Mouse (Mus musculus) lung, postnatal 10 days (tissue): ENCODE measurements at regions not wholly inside any gene's neighbourhood (a gene's known extent, or its start where the extent isn't known, plus 50 kb on each side); places are given as distances from the start of the nearest gene placed in this dataset.
"Not testable (repeated sequence)": the region's sequence is repeated elsewhere in the genome, so short reads cannot be mapped to it uniquely, and the experiment has no call there.

Experiments used
- DNase-seq: peaks from one replicate; pipeline ENCODE4 v3.0.0; 2021

DNA sequence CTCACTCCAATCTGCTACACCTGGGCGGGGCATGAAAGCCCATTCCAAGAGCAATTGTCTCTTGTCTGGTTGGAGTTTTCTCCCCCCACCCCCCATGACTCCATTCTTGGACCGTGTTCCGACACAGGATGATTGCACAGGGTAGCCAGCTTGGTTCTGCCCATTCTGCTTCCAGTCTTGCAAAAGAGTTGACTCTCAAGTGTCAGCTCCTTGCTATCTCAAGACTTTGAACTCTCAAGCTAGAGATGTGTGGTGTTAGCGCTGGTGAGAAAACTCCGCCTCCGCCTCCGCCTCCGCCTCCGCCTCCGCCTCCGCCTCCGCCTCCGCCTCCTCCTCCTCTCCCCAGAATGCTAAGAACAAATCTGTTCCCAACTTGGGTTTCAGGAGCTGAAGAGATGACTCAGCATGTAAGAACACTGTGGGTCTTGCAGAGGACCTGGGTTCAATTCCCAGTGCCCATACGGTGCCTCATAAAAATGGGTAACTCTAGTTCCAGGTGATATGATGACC lies 135.1 kb downstream of the Bcat1 start:
- DNase-seq, result no peak

DNA sequence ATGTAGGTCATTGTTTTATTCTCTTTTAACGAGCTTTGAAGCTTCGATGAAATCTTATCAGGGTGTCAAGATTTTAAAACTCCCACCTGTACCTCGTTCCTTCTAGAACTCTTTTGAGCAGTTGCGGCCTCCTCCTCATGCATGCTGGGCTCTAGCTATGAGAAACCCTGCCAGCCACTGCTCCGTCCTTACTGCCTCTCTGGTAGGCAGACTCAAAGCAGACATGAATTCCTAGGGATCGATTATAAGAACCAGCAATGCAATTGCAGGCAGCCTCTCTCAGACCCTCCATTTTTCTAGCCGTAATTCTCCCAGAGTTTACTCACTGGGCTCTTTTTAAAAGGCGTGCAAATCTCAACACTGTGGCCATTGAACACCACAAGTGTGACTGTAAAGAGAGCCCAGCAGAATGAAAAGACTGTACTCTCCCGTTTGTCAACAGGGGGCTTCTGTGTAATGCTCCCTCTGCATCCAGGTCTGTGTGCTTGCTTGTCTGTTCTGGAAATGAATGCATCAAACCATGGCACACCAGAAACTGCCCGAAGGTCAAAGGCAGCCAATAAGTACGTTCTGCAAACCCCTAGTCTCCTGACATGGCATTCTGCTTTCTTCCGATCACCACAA lies 137.3 kb downstream of the Bcat1 start:
- no peak for DNase-seq

GRCm38 (mm10) chr6:144937211-144937610 lies 138.8 kb downstream of the Bcat1 start:
- no peak for DNase-seq

- no peak for DNase-seq
Observed at GRCm38 (mm10) chr6:144933722-144934235, 142.2 kb downstream of the Bcat1 start.

GRCm38 (mm10) chr6:144932402-144932801 lies 143.6 kb downstream of the Bcat1 start:
- DNase-seq, result no peak

DNA sequence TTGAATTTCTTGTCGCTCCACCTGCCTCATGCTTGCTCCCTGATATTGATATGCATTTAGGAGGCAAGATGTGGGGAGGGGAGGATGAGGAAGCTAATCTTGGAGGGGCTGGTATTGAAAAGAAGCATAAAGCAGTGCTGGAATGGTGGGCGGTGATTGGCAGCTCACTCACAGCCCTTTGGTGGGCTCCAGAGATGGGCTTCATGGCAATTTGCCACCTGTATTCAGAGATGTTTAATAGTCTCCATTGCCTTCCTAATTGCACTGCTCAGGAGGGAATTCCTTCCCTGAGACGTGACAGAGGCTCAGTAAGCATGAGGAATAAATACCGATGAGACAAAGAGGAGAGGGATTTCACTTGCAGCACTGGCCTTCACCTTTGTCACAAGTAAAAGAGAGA lies 146.0 kb downstream of the Bcat1 start:
- DNase-seq, result no peak

- no peak for DNase-seq
Observed at GRCm38 (mm10) chr6:144929262-144929855, 146.6 kb downstream of the Bcat1 start.

DNA sequence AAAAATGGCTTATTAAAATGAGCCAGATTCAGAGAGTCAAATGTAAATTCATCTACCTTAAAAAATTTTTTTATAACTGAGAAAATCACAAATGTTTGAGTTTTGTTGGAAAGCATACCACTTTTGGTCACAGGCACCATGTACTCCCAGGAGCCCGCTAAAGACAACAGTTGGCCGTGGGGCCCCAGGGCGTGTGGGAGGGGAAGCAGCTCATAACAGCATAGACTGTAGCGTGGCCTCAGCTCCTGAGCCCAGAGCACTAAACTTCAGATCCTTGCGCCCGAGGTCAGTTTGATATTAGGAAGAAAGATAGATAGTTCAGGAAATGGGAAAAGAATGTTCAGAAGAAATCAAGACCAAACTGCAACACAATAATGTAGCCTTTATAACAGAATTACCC lies 145.8 kb upstream of the Sox5 start:
- DNase-seq, result no peak

DNA sequence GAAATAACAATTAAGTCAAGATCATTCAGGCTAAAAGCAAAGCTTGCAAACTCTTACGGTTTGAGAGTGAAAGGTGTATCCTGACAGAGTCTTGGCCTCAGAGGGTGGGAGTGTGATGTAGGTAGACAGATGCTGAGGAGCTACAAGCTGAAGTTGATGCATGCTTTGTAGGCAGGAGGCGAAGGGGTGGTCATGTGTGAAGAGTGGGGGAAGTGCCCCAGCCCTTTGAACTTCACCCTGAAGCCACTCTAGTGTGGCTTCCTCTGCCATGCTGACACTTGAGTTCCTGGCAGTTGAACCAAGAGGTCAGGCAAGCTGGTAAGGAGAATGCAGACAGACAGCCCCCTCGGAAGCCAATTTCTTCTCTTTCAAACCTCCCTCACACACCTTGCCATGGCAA lies 141.0 kb upstream of the Sox5 start:
- DNase-seq, result no peak

DNA sequence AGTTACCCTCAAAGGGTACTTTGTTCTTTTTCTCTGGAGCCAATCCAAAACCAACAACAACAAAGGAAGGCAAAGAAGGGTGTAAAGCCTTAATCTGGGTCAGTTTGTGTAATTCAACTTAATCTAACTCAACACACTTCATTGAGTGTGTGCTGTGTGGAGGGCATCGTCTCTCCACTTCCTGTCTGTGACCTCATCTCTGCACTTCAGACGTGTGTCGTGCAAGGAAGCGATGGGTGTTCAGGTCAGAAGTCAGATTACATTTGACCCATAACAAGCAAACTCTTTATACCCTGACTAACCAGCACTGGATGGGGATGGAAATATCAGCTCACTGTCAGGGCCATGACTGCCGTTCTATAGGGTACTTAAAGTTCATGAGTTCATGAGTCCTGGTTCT lies 138.0 kb upstream of the Sox5 start:
- DNase-seq, result no peak

GRCm38 (mm10) chr6:144917128-144917527 lies 135.4 kb upstream of the Sox5 start:
- DNase-seq, result peak; percentile 57

DNA sequence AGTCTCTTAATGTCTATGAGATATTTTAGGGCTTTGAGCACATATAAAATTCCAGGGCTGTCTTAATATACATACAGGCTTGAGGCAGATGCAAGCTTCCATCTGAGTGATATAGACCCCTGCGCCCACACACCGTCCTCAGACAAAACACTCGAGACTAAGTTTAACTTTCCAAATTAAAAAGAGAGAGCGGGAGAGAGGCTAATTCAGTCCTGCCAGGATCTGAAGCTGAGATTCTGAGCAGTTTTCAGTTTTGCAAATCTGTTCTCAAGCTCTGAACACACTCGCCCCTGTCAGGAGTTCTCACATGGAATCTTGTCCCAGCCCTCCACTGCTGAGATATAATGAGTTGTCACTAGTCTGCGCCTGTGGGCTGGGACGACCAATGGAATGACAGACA lies 130.0 kb upstream of the Sox5 start:
- no peak for DNase-seq

DNA sequence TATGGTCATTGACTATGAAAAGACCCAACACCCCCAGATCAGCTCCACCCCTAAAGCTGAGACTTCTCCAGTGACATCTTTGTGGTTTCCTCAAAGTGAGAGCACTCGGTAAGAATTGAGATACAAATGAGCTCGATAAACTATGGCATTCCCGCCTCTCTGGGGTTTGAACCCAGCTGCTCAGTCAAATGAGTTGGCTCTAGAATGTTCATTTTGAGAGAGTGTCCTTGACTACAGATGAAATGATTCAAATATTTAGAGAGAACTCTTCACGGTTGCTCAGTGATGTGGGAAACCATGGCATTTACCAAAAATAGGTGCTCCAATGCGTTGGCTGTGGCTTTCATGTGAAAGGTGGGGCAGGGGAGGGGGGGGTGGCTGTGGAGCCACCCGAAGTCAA lies 128.6 kb upstream of the Sox5 start:
- DNase-seq, result no peak

DNA sequence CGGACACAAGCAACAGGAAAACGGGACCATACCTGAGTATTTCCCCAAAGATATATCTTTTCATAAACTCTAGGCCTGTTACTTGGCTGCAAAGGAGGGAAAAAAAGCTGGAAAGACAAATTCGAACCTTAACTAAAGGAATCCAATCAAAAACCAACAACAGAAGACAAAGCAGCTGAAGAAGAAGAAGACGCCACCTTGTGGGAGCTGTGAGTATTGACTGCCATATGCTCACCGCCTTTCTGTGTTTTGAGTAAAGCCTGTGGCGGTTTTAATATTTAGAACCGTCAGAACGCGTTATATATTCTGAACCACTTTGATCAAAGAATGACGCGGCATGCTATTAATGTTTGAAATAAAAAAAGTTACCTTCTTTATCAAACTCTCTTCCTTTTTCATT lies 126.9 kb upstream of the Sox5 start:
- DNase-seq, result no peak

DNA sequence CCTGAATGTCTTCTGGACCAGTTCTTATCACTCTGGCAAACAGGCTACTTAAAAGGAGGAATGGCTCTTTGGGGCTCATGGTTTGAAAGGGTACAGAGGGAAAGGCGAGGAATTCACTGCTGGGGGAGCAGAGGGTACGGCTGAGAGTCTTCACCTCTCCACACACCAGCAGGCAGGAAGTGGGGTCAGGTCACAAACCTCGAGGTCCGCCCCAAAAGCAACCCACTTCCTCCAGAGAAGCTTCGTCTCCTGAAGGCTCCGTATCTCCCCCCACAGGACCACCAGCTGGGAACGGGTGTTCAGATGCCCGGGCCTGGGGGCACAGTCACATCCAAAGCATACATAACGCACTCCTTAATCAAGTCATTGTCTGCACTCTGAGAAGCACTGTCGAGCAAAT lies 121.4 kb upstream of the Sox5 start:
- DNase-seq, result peak; percentile 12

- peak; percentile 63 for DNase-seq
Observed at GRCm38 (mm10) chr6:144902267-144902995, 120.7 kb upstream of the Sox5 start.

GRCm38 (mm10) chr6:144901825-144902224 lies 120.0 kb upstream of the Sox5 start:
- peak; percentile 31 for DNase-seq

DNA sequence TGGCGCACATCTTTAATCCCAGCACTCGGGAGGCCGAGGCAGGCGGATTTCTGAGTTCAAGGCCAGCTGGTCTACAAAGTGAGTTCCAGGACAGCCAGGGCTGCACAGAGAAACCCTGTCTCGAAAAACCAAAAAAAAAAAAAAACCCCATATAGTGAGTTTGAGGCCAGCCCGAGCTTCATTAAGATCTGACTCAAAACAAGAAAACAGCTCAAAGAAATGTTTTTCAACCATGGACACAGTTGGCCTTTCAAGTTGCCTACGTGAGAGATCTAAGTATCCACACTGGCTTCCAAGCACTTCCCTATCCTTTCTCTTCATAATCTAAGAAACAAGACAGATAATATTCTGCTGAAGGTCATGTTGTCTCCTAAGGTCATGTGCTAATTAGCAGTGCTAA lies 119.1 kb upstream of the Sox5 start:
- not testable (repeated sequence) for DNase-seq

DNA sequence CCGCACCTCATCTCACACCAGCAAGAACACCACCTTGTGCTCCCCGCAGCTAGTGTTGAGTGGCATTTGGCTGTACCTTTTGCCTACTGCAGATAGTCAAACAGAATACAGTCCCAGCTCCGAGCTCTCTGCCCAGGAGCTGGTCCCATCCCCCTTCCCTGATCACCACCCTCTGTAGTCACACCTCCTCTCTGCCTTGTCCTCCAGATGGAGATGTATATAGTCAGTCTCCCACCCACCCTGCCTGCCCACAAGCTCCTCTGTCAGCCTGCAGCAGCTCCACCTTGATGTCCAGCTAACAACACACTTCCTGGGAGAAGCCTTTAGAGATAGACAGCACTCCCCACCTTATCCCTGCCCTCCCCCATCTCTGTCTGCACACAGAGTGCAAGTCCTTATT lies 115.7 kb upstream of the Sox5 start:
- DNase-seq, result no peak

- DNase-seq, result peak; percentile 11
Observed at GRCm38 (mm10) chr6:144890914-144891313, 109.1 kb upstream of the Sox5 start.

GRCm38 (mm10) chr6:144890166-144890565 lies 108.4 kb upstream of the Sox5 start:
- peak; percentile 58 for DNase-seq

DNA sequence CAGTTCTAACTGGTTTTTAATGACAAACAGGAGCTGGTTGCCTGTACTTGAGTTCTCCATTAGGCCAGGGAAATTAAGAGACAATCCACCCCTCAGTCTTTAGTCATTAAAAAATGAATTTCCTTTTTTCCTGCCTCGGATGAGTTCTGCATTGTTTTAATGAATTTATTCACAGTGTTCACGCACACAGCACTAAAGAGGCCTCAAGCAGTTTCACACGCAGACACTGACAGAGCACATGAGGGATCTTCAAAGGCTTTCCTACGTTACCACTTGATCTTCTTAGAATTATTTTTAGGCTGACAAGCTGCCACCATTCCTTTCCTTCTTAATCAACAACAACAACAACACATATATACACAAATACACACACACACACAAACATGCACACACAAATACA lies 101.3 kb upstream of the Sox5 start:
- no peak for DNase-seq

DNA sequence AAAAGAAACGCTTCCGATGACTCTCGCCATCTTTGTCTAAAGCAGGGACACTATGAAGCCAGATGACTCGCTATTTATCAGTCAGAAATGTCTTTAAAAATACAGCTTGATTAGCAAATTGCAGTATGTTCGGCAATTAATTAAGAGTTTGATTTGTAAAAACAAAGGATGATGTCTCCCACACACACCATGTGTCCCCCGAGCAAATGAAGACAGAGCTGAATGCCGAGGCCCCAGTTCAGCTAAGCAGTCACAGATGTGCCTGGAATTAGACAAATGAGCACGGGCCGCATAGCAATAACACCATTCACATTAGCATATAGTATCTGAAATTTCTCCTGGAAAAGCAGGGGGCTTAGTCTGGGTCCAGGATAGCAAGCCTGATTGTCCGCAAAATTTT lies 98.3 kb upstream of the Sox5 start:
- DNase-seq, result no peak

- no peak for DNase-seq
Observed at GRCm38 (mm10) chr6:144876758-144877157, 95.0 kb upstream of the Sox5 start.
